Mouse (Mus musculus) lung, postnatal 0 days (tissue): ENCODE data around the gene March6. TPM values are rescaled to one million over a fixed set of nuclear protein-coding genes. Genes with fewer than 3 reads are reported as not detected.

Source experiments
- ATAC-seq: fragments of 200-750 bp; cut with Nextera tagmentation; 2 replicates; pipeline ENCODE4 v1.8.0; 2017; ENCODE audit warnings: moderate library complexity
- DNase-seq: peaks from one replicate; pipeline ENCODE4 v3.0.0-alpha.2; 2016; ENCODE audit warnings: low spot score
- H3K27ac ChIP-seq: fragments of 300-500 bp; sonication (generic); 2 replicates; pipeline ENCODE4 v1.5.1; 2014; ENCODE audit warnings: antibody characterized with exemption, mild to moderate bottlenecking, low read length, mixed read lengths
- H3K27me3 ChIP-seq: fragments of 300-500 bp; sonication (generic); replicated peaks from 2 replicates; pipeline ENCODE4 v1.6.1; 2014; ENCODE audit warnings: low read length, mixed read lengths; ENCODE audit not compliant: insufficient read depth
- H3K36me3 ChIP-seq: fragments of 300-500 bp; sonication (generic); 2 replicates; pipeline ENCODE4 v1.6.1; 2014; ENCODE audit warnings: low read length, mixed read lengths; ENCODE audit not compliant: insufficient read depth
- H3K4me1 ChIP-seq: fragments of 300-500 bp; sonication (generic); 2 replicates; pipeline ENCODE4 v1.6.1; 2014; ENCODE audit warnings: antibody characterized with exemption, low read depth, low read length, mixed read lengths; ENCODE audit not compliant: insufficient read depth
- H3K4me2 ChIP-seq: fragments of 300-500 bp; sonication (generic); replicated peaks from 2 replicates; pipeline ENCODE4 v1.6.1; 2014; ENCODE audit warnings: low read depth, mild to moderate bottlenecking, low read length, moderate library complexity, mixed read lengths
- H3K4me3 ChIP-seq: fragments of 300-500 bp; sonication (generic); 2 replicates; pipeline ENCODE4 v1.5.1; 2014; ENCODE audit warnings: low read depth, low read length
- H3K9ac ChIP-seq: fragments of 300-500 bp; sonication (generic); replicated peaks from 2 replicates; pipeline ENCODE4 v1.6.1; 2014; ENCODE audit warnings: low read depth, mild to moderate bottlenecking
- H3K9me3 ChIP-seq: fragments of 300-500 bp; sonication (generic); 2 replicates; pipeline ENCODE4 v1.6.1; 2016; ENCODE audit warnings: low read length, mixed read lengths
- CTCF ChIP-seq: IDR thresholded peaks from 2 replicates; pipeline ENCODE4 v1.5.1; 2016; ENCODE audit warnings: antibody characterized with exemption, mild to moderate bottlenecking
- EP300 ChIP-seq: IDR thresholded peaks from 2 replicates; pipeline ENCODE4 v1.6.1; 2016; ENCODE audit warnings: antibody characterized with exemption, mild to moderate bottlenecking, control low read depth
- WGBS: fragments of 180-500 bp; shearing (Covaris S2); extraction: QIAGEN DNeasy Blood & Tissue Kit; methylation state at CpG from one replicate; pipeline ENCODE4 v1.1.7; 2014; 5-methylcytosine and 5-hydroxymethylcytosine counted together
- polyA plus RNA-seq: library from polyadenylated mRNA; unstranded; fragments of >200 nt; fragmentation: Nextera tagmentation; extraction: Ambion mirVana; gene quantifications from 2 replicates; pipeline ENCODE4 v1.2.1, GENCODE M21; 2015

March6 gene
- polyA plus RNA-seq, 1 experiment from 2014 or later = 18.3 TPM

DNA sequence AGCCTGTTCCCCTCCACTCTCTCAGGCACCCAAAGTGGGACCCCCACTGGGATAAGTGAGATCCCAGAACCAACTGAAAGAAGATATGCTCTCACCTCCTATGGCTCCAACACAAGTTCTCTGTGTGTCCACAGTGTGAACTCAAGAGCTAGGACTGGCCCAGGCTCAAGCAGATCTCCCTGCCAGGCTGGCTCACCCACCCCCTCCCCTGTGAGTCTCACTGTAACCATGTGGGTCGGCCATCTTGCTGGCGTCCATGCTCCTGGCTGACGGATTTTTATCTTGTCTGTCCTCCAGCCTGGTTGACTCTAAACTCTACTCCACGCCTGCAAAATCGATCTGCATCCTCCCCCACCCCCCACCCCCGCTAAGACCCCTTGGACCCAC, 113.5 kb downstream of the March6 start:
- ATAC-seq (peak; percentile 30), DNase-seq (no peak)
- Histone ChIP-seq H3K27me3 (no peaks in the 10 kb centered on the region), H3K4me3 (no peak overlapping the region), H3K27ac (peak overlapping the region; percentile 71), H3K36me3 (no peaks in the 10 kb centered on the region), H3K9me3 (no peaks in the 10 kb centered on the region), H3K4me1 (peaks cover 5% of the 10 kb centered on the region; the same call in 1 of the 2 replicates), H3K9ac (no peak overlapping the region), H3K4me2 (0 out of 2 replicates have a peak overlapping the region, but pooled peaks have one; percentile 33)
- WGBS = 36% methylated on average over 6 of the region's 6 CpGs
- TF ChIP-seq EP300 = no peak
- peak; percentile 6; the same call in 1 of the 2 replicates for TF ChIP-seq CTCF

DNA sequence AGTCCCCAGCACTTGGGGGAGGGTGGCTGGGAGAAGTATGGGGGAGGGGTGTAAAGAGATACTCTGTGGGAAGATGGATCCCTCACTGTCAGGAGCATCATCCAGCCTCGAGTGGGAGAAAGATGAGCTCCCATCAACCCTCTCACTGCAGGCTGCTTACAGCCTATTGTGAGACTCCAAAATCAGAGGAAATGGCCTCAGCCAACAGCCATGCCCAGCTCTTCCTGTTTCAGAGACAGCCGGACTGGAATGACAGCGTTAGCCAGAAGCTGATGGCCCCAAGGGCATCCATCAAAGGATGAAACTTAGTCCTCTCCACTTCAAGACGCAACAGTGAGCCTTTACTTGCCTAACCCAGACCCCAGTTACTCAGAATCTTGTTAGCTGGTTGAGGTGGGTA, 115.7 kb downstream of the March6 start:
- Histone ChIP-seq H3K36me3 (no peaks in the 10 kb centered on the region), H3K9me3 (no peaks in the 10 kb centered on the region), H3K27ac (peak overlapping the region; percentile 22), H3K4me1 (peaks cover 5% of the 10 kb centered on the region; the same call in 1 of the 2 replicates), H3K4me2 (no peak overlapping the region), H3K9ac (no peak overlapping the region), H3K4me3 (no peak overlapping the region), H3K27me3 (no peaks in the 10 kb centered on the region)
- ATAC-seq = peak; percentile 52
- WGBS = 42% methylated on average over 4 of the region's 4 CpGs
- DNase-seq = peak; percentile 50
- peak; percentile 65 for TF ChIP-seq EP300
- TF ChIP-seq CTCF = no peak

DNA sequence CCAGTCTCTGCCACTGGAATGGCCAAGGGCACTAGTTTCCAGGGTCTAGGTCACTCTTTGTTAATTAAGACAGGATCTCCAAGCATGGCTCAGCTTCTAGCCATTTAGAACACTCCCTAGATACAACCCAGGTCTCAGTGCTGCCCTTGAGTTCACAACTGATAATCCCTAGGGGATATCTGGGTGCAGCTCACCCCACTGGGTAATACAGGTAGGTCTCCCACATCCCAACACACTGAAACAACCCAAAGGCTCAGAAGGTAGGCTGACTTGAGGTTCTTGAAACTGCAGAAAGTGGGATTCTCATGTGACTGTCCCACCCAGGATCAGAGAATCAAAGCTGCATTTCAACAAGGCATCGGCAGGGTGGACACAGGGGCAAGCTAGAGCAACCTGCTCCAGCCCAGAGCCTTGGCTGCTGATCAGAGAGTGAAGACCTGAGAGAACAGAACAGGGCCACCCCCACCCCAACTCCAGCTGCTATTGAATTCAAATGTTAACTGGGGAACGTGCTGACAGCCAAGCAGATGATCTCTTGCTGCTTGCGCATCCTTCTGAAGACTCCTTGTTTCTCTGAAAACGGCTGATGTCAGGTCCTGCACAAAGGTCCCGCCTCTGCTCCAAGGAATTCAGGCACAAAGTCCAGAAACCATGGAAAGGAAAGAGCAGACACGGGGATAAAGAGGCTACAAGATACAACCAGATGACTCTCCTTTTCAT, 116.5 kb downstream of the March6 start:
- H3K27ac ChIP-seq = peak overlapping the region; percentile 9; the same call in 1 of the 2 replicates
- no peak overlapping the region for H3K9ac ChIP-seq
- TF ChIP-seq EP300 (no peak), CTCF (no peak)
- H3K4me2 ChIP-seq = no peak overlapping the region
- WGBS = 55% methylated on average over 6 of the region's 6 CpGs
- H3K36me3 ChIP-seq = no peaks in the 10 kb centered on the region
- no peak for ATAC-seq
- no peak for DNase-seq
- H3K9me3 ChIP-seq = no peaks in the 10 kb centered on the region
- peaks cover 5% of the 10 kb centered on the region; the same call in 1 of the 2 replicates for H3K4me1 ChIP-seq
- H3K27me3 ChIP-seq = no peaks in the 10 kb centered on the region
- no peak overlapping the region for H3K4me3 ChIP-seq

DNA sequence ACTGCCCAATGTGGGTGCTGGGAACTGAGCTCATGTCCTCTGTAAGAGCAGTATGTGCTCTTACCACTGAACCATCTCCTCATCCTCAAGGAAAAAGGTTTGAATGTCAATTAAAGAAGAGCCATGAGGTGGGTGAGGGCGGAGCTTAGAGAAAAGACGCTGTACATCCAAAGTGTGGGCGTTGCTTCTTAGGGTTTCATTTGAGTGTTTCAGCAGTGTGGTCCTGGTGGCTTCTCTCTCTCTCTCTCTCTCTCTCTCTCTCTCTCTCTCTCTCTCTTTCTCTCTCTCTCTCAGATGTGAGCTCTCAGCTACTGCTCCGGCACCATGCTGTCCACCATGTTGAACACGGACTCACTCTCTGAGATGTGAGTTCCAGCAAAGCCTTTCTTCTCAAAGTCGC, 117.2 kb downstream of the March6 start:
- H3K9me3 ChIP-seq = no peaks in the 10 kb centered on the region
- 87% methylated on average over 6 of the region's 6 CpGs for WGBS
- ATAC-seq = no peak

DNA sequence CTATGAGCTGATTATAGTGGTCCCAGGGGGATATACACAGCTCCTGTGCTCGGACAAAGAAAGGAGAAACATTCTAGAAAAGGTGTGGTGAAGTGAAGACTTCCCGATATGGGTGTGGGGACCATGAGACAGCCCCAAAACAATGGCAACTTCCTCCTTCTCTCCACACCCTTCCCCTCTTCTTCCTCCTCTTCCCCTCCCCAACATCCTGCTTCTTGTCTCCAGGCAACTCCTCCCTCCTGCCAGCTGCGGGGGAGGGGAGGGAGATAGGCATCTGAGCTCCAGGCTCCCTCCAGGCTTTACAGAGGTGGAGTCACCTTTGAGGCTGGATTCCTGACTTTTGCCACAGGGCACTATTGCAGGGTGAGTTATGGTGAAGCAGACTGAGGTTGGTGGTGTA, 117.9 kb downstream of the March6 start:
- H3K9ac ChIP-seq = no peak overlapping the region
- H3K36me3 ChIP-seq = no peaks in the 10 kb centered on the region
- DNase-seq (peak; percentile 61), ATAC-seq (peak; percentile 46)
- H3K27ac ChIP-seq = peak overlapping the region; percentile 66; the same call in 1 of the 2 replicates
- 21% methylated on average over 3 of the region's 3 CpGs for WGBS
- TF ChIP-seq EP300 (peak; percentile 87), CTCF (no peak)
- no peaks in the 10 kb centered on the region for H3K4me1 ChIP-seq
- no peaks in the 10 kb centered on the region for H3K27me3 ChIP-seq
- H3K4me2 ChIP-seq = no peak overlapping the region
- H3K4me3 ChIP-seq = no peak overlapping the region
- no peaks in the 10 kb centered on the region for H3K9me3 ChIP-seq

More for the DNA sequence above, 117.2 kb downstream of the March6 start:
- TF ChIP-seq CTCF (no peak), EP300 (no peak)
- no peak overlapping the region for H3K9ac ChIP-seq
- no peak overlapping the region for H3K27ac ChIP-seq
- no peak overlapping the region for H3K4me2 ChIP-seq
- H3K4me1 ChIP-seq = peaks cover 4% of the 10 kb centered on the region; the same call in 1 of the 2 replicates
- no peak overlapping the region for H3K4me3 ChIP-seq
- H3K27me3 ChIP-seq = no peaks in the 10 kb centered on the region
- DNase-seq = no peak
- no peaks in the 10 kb centered on the region for H3K36me3 ChIP-seq

DNA sequence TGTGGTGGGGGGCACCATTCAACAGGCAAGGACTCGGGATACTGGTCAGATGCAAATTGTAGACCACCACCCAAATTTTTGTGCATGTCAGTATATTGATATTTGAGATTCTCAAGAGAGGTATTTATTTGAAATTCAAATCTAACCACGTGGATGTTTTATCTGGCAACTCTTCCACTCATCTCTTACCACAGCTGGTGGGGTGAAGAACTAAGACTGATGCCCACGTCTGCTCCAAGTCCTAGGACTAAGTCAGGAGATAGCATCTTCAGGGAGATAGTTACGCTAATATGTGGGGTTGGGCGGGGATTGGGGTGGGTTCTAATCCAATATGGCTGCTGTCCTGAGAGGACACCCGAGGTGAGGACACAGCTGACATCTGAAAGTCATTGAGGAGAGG, 118.4 kb downstream of the March6 start:
- H3K27me3 ChIP-seq = no peaks in the 10 kb centered on the region
- H3K9me3 ChIP-seq = no peaks in the 10 kb centered on the region
- ATAC-seq (no peak), DNase-seq (no peak)
- 66% methylated on average over 6 of the region's 6 CpGs for WGBS
- no peak overlapping the region for H3K4me3 ChIP-seq
- H3K27ac ChIP-seq = peak overlapping the region; percentile 66; the same call in 1 of the 2 replicates
- TF ChIP-seq CTCF (no peak), EP300 (no peak)
- no peak overlapping the region for H3K4me2 ChIP-seq
- H3K4me1 ChIP-seq = no peaks in the 10 kb centered on the region
- no peak overlapping the region for H3K9ac ChIP-seq
- no peaks in the 10 kb centered on the region for H3K36me3 ChIP-seq
